In the genomic region with DNA sequence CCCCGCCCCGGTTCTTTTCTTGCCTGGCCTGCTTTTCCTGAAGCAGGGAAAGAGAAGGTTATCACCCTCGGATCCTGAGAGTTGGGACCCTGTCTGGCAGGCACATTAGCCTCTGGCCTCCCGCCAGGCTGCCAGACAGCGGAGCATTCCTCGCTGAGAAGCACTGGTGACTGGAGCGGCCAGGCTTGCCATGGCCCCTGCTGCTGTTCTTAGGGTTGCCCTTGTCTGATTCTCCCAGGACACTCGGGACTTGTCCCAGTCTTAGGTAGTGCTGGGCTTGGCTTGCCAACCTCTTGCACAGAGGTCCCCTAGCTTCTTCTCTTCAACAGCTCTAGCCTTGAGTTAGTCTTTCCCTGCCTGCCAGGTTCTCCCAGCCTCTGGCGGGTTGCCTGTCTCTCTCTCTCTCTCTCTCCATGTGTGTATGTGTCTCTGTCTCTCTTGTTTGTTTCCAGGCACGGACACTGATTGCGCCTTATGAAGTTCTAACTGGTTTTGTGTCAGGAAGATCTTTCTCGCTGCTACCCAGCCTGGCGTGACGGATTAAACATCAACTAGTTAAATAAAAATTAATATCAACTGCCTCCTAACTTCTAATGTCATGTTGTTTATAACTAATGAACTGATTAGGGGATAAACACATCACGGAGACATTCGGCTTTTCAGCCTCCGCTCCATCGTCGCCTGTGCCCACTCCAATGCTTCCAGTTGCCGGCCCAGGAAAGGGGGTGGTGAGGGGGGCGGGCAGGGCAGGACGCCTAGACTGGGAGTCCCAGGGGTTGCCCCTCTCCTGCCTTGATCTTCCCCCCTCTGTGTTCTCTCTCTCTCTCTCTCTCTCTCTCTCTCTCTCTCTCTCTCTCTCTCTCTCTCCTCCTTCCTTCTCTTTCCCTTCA, we compare ENCODE assay signal across 12 mouse cellular contexts. TPM values are rescaled to one million over a fixed set of nuclear protein-coding genes. Genes with fewer than 3 reads are reported as not detected.
A peak's percentile ranks its signal among the peaks of the same experiment; 100 is the strongest.
DNase-seq lines count a peak whose midpoint lies in the region; ATAC-seq lines count a peak whose summit lies in the region.
"Had no signal": no experiment of that assay in that cellular context is flagged by ENCODE, and none has a peak within 500 bp of the region (broad histone marks: within the 10 kb centered on the region; RNA-seq: fewer than 3 reads in every experiment).

No protein-coding gene starts in this region.

- no peak for DNase-seq in heart, embryonic 10.5 days (ENCODE audit: low spot score)
- no peak for DNase-seq in heart, postnatal 14 days
- DNase-seq in liver, embryonic 11.5 days (ENCODE audit: low spot score), result no peak
- DNase-seq in spleen, postnatal 10 days (ENCODE audit: low spot score in 2 of 2), result no peak
- no peak for DNase-seq in urinary bladder, adult 18-20 months (ENCODE audit: low spot score in 2 of 2)
- DNase-seq: adrenal gland, postnatal 25 days had no signal

- intact Hi-C loops in heart, postnatal 14 days (cut with DNase I), result loop anchor here (5.0 kb wide), 1 partner anchor 490 kb away; no protein-coding TSS in a partner anchor

- no peak for ATAC-seq in intestine, embryonic 16.5 days
- no peak for ATAC-seq in liver, embryonic 11.5 days (replicated peaks; ENCODE audit: low FRiP score)
- ATAC-seq in activated CD4-positive, CD25-positive, alpha-beta regulatory T cell, adult 4 months, result no peak
- ATAC-seq: CD4-positive, CD25-positive, alpha-beta regulatory T cell, adult 4 months had no signal

- H3K4me3 ChIP-seq in heart, embryonic 10.5 days, result peak overlapping the region; percentile 47
- H3K4me3 ChIP-seq in brown adipose tissue, adult 24 weeks (ENCODE audit: insufficient read depth, low read depth, low read length), result peak overlapping the region; percentile 46; the same call in 1 of the 2 replicates
- H3K4me3 ChIP-seq in intestine, embryonic 16.5 days (ENCODE audit: low read length), result no peak overlapping the region; the same call in 1 of the 2 replicates
- peak overlapping the region; percentile 24; the same call in 1 of the 2 replicates for H3K4me3 ChIP-seq in liver, embryonic 11.5 days (ENCODE audit: low read depth, low read length)
- H3K4me3 ChIP-seq: erythroblast, embryonic 14.5 days had no signal

- 2% methylated on average over 22 of the region's 22 CpGs for WGBS in heart, embryonic 10.5 days
- WGBS in intestine, embryonic 16.5 days, result 1% methylated on average over 22 of the region's 22 CpGs
- 3% methylated on average over 22 of the region's 22 CpGs for WGBS in liver, embryonic 11.5 days

- peak overlapping the region; percentile 62 for H3K4me2 ChIP-seq in intestine, embryonic 16.5 days (ENCODE audit: low read depth, low read length)
- H3K4me2 ChIP-seq in liver, embryonic 11.5 days, result no peak overlapping the region

- H3K36me3 ChIP-seq in heart, embryonic 10.5 days, result no peaks in the 10 kb centered on the region
- H3K36me3 ChIP-seq in intestine, embryonic 16.5 days (ENCODE audit: control insufficient read depth, insufficient read depth, low read length), result no peaks in the 10 kb centered on the region
- no peaks in the 10 kb centered on the region for H3K36me3 ChIP-seq in liver, embryonic 11.5 days (ENCODE audit: control insufficient read depth, insufficient read depth, low read length)

- H3K27ac ChIP-seq in heart, embryonic 10.5 days, result no peak overlapping the region
- H3K27ac ChIP-seq in brown adipose tissue, adult 24 weeks (replicated peaks; ENCODE audit: low read depth, low read length), result no peak overlapping the region
- no peak overlapping the region for H3K27ac ChIP-seq in intestine, embryonic 16.5 days (ENCODE audit: low read length)
- no peak overlapping the region for H3K27ac ChIP-seq in liver, embryonic 11.5 days (ENCODE audit: low read depth, low read length)

- peaks cover 99% of the 10 kb centered on the region for H3K27me3 ChIP-seq in heart, embryonic 10.5 days (ENCODE audit: insufficient read depth, poor library complexity, severe bottlenecking)
- H3K27me3 ChIP-seq in intestine, embryonic 16.5 days (replicated peaks; ENCODE audit: control insufficient read depth, insufficient read depth, low read length), result peaks cover 86% of the 10 kb centered on the region
- H3K27me3 ChIP-seq in liver, embryonic 11.5 days (replicated peaks; ENCODE audit: control insufficient read depth, insufficient read depth, low read length), result peaks cover 100% of the 10 kb centered on the region

- H3K9ac ChIP-seq in intestine, embryonic 16.5 days (ENCODE audit: low read depth, low read length), result no peak overlapping the region
- H3K9ac ChIP-seq in liver, embryonic 11.5 days (ENCODE audit: low read depth, low read length), result no peak overlapping the region

- no peaks in the 10 kb centered on the region for H3K9me3 ChIP-seq in heart, embryonic 10.5 days
- H3K9me3 ChIP-seq in intestine, embryonic 16.5 days (ENCODE audit: control insufficient read depth, low read length), result no peaks in the 10 kb centered on the region
- H3K9me3 ChIP-seq in liver, embryonic 11.5 days (ENCODE audit: control insufficient read depth, low read length), result no peaks in the 10 kb centered on the region

- peaks cover 32% of the 10 kb centered on the region for H3K4me1 ChIP-seq in heart, embryonic 10.5 days
- H3K4me1 ChIP-seq in brown adipose tissue, adult 24 weeks (ENCODE audit: control insufficient read depth, insufficient read depth, insufficient read length, low read length), result no peaks in the 10 kb centered on the region
- H3K4me1 ChIP-seq in intestine, embryonic 16.5 days (ENCODE audit: control insufficient read depth, insufficient read depth, low read length), result peaks cover 11% of the 10 kb centered on the region
- no peaks in the 10 kb centered on the region for H3K4me1 ChIP-seq in liver, embryonic 11.5 days (replicated peaks; ENCODE audit: control insufficient read depth, insufficient read depth, low read length)

RNA-seq across cellular contexts. Expression of a gene that starts 13.5 kb away (rescaled TPM):
- 0.20 TPM in 1 of 2 replicates, not detected in the other for polyA plus RNA-seq in heart, embryonic 10.5 days (2016; fragmentation: Nextera tagmentation; extraction: Ambion mirVana)
- total RNA-seq in heart, postnatal 14 days (2021), result not detected
- polyA plus RNA-seq in brown adipose tissue, adult 24 weeks (2012; ENCODE audit: insufficient read depth, insufficient read length, missing spikeins), result not detected in 2 replicates
- not detected in 2 replicates for polyA plus RNA-seq in intestine, embryonic 16.5 days (2015; fragmentation: Nextera tagmentation; extraction: Ambion mirVana)
- not detected in 2 replicates for polyA plus RNA-seq in liver, embryonic 11.5 days (2014; fragmentation: Nextera tagmentation; extraction: Ambion mirVana)
- polyA plus RNA-seq in activated CD4-positive, CD25-positive, alpha-beta regulatory T cell, adult 4 months (2017; shearing (Covaris generic)), result not detected
- total RNA-seq: adrenal gland, postnatal 25 days had no signal
- polyA plus RNA-seq: erythroblast, embryonic 14.5 days; large intestine, adult 2 months had no signal
